Mouse (Mus musculus): Measurements from ENCODE around the gene Gm9376. TPM values are rescaled to one million over a fixed set of nuclear protein-coding genes. Genes with fewer than 3 reads are reported as not detected.

Gene Gm9376
- polyA plus RNA-seq, 1 experiment from 2014 or later, result not detected

DNA sequence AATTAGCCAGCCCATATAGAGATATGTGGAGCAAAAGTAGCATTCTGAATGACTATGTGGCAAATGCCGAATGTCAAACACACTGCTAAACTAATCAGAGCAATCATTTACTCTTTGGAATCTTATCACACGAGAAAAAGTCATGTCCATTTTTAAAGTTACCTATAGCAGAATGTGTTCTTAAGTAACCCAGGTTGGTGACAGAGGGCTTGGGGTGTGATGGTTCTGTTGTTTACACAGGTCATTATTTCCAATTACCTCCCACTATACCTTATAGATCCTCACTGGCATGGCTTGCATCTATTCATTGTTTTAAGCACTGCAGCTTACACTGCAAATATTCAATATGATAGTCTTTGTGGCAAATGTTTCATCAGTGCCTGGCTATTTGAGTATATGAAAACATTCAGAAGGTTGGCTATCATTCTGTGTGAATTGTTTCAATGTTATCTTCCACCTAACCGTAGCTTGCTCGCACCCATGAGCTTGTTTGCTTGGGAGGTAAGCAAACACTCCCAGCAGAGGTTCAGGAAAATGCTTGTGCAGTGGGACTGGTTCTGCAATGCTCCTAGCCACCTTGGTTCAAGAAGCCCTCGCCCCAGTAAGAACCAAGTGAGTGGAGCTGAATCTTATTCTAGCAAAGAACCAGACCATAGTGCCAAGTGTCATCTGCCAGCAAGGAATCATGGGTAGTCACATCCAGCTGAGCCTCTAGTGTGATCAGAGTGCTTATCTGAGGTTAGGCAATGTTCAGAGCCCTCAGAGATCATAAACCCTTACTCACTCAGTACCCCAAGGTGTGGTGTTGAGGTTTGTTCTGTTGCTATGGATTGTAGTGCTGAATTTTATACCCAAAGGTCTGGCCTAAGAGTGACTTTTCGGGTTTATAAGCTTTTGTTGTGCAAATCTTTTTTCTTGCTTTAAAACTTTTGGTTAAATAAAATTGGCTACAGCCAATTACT, 6.1 kb downstream of the Gm9376 start:
- H3K27me3 ChIP-seq (ENCODE audit: control insufficient read depth, insufficient read depth, low read length), result 0 out of 2 replicates have a peak, but pooled peaks cover 2% of the 10 kb centered on the region
- no peak overlapping the region for H3K9ac ChIP-seq (ENCODE audit: low read length)
- H3K36me3 ChIP-seq (ENCODE audit: control insufficient read depth, insufficient read depth), result no peaks in the 10 kb centered on the region
- WGBS, result 74% methylated on average over 6 of the region's 6 CpGs
- ATAC-seq (replicated peaks; ENCODE audit: extremely low read depth, insufficient read depth, low FRiP score), result no peak
- H3K4me3 ChIP-seq (ENCODE audit: low read length), result no peak overlapping the region
- no peak overlapping the region for H3K27ac ChIP-seq (ENCODE audit: low read length)
- no peaks in the 10 kb centered on the region for H3K9me3 ChIP-seq (replicated peaks; ENCODE audit: control insufficient read depth, low read length)
- H3K4me1 ChIP-seq (ENCODE audit: control insufficient read depth, insufficient read depth, low read length), result no peaks in the 10 kb centered on the region
- no peak overlapping the region for H3K4me2 ChIP-seq (ENCODE audit: low read depth, low read length)

DNA sequence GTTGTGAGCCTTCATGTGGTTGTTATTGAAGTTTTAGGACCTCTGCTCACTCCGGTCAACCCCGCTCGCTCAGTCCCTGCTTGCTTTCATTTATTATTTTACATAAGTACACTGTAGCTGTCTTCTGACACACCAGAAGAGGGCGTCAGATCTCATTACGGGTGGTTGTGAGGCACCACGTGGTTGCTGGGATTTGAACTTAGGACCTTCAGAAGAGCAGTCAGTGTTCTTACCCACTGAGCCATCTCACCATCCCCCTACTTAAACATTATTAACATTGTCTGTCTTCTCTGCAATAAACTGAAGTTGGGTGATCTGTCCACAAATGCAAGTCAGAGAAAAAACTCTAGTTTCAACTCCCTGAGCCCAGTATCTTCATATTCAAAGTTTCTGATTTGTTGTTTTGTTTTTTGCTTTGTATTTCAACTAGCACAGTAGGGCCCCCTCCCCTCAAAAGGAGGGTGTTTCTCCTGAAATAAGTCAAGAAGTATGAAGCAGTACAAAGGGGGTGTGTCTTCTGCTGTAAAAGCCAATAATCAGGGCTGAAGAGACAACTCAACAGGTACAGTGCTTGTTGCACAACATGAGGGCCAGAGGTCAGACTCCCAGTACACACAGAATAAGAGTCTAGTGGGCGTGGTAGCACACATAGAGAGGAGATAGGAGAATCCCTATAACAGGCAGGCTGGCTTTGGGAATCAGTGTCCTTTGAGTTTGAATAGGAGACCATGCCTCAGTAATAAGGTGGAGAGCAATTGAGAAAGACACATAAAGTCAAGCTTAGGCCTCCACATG, 11.1 kb downstream of the Gm9376 start:
- Histone ChIP-seq H3K9ac (ENCODE audit: low read length) (no peak overlapping the region), H3K4me3 (ENCODE audit: low read length) (no peak overlapping the region), H3K27me3 (ENCODE audit: control insufficient read depth, insufficient read depth, low read length) (0 out of 2 replicates have a peak, but pooled peaks cover 2% of the 10 kb centered on the region), H3K27ac (ENCODE audit: low read length) (no peak overlapping the region), H3K9me3 (replicated peaks; ENCODE audit: control insufficient read depth, low read length) (peaks cover 11% of the 10 kb centered on the region), H3K4me2 (ENCODE audit: low read depth, low read length) (no peak overlapping the region), H3K36me3 (ENCODE audit: control insufficient read depth, insufficient read depth) (no peaks in the 10 kb centered on the region), H3K4me1 (ENCODE audit: control insufficient read depth, insufficient read depth, low read length) (no peaks in the 10 kb centered on the region)
- WGBS, result 77% methylated on average over 7 of the region's 7 CpGs
- ATAC-seq (replicated peaks; ENCODE audit: extremely low read depth, insufficient read depth, low FRiP score), result no peak

DNA sequence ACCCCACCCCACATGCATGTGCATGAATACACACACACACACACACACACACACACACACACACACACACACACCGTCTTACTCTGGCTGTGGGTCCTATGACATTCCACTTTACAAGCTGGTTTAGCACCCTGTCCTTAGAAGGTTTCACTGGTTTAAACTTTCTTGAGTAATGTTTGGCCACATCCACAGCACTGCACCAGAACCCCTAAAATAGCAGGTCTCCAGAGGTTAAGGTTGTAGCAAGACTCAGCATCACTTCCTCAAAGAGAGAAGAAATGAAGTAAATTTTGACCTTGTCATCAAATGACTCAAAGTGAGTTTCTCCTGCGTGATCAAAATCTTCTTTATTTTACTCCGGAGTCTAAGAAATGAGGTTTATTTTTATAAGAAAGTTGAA, 15.5 kb downstream of the Gm9376 start:
- Histone ChIP-seq H3K4me1 (ENCODE audit: control insufficient read depth, insufficient read depth, low read length) (no peaks in the 10 kb centered on the region), H3K4me3 (ENCODE audit: low read length) (no peak overlapping the region), H3K9ac (ENCODE audit: low read length) (no peak overlapping the region), H3K9me3 (replicated peaks; ENCODE audit: control insufficient read depth, low read length) (peaks cover 11% of the 10 kb centered on the region), H3K4me2 (ENCODE audit: low read depth, low read length) (no peak overlapping the region), H3K36me3 (ENCODE audit: control insufficient read depth, insufficient read depth) (no peaks in the 10 kb centered on the region), H3K27ac (ENCODE audit: low read length) (no peak overlapping the region), H3K27me3 (ENCODE audit: control insufficient read depth, insufficient read depth, low read length) (no peaks in the 10 kb centered on the region)
- 88% methylated on average over 3 of the region's 3 CpGs for WGBS
- no peak for ATAC-seq (replicated peaks; ENCODE audit: extremely low read depth, insufficient read depth, low FRiP score)

DNA sequence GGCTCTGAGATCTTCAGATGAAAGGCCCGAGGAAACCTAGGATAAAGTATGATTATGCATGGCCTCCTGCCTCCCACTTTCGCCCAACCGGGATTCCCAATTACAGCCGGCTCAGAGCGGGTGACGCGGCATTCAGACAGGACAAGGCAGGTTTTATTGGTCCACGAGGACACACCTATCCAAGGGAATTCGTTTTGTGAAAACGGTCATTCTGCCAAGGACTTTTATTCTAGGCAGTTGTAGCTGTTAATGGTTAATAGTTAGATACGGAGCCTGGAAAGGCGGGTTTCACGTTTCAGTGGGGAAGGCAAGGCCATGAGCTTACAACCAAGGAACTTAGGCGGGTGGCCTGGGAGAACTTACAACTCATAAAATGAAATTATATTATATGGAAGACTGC, 16.2 kb downstream of the Gm9376 start:
- Histone ChIP-seq H3K4me1 (ENCODE audit: control insufficient read depth, insufficient read depth, low read length) (no peaks in the 10 kb centered on the region), H3K4me3 (ENCODE audit: low read length) (no peak overlapping the region), H3K36me3 (ENCODE audit: control insufficient read depth, insufficient read depth) (no peaks in the 10 kb centered on the region), H3K27me3 (ENCODE audit: control insufficient read depth, insufficient read depth, low read length) (no peaks in the 10 kb centered on the region), H3K27ac (ENCODE audit: low read length) (no peak overlapping the region), H3K4me2 (ENCODE audit: low read depth, low read length) (no peak overlapping the region), H3K9me3 (replicated peaks; ENCODE audit: control insufficient read depth, low read length) (peaks cover 11% of the 10 kb centered on the region), H3K9ac (ENCODE audit: low read length) (no peak overlapping the region)
- ATAC-seq (replicated peaks; ENCODE audit: extremely low read depth, insufficient read depth, low FRiP score), result no peak
- WGBS, result 71% methylated on average over 14 of the region's 14 CpGs

DNA sequence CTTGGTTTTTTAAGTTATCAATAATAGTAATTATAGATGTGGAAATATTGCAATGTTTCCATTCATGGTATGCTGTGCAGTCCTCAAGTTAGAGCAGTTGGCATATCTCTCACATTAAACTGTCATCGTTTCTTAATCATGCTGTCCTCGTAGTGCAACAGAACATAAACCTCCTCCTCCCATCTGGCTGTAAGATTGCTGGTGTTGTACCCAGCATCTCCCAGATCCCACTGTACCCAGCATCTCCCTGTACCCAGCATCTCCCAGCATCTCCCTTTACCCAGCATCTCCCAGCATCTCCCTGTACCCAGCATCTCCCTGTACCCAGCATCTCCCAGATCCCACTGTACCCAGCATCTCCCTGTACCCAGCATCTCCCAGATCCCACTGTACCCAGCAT, 19.3 kb downstream of the Gm9376 start:
- H3K9me3 ChIP-seq (replicated peaks; ENCODE audit: control insufficient read depth, low read length), result no peaks in the 10 kb centered on the region
- no peaks in the 10 kb centered on the region for H3K4me1 ChIP-seq (ENCODE audit: control insufficient read depth, insufficient read depth, low read length)
- H3K27ac ChIP-seq (ENCODE audit: low read length), result no peak overlapping the region
- H3K27me3 ChIP-seq (ENCODE audit: control insufficient read depth, insufficient read depth, low read length), result no peaks in the 10 kb centered on the region
- no peaks in the 10 kb centered on the region for H3K36me3 ChIP-seq (ENCODE audit: control insufficient read depth, insufficient read depth)
- no peak overlapping the region for H3K9ac ChIP-seq (ENCODE audit: low read length)
- no peak overlapping the region for H3K4me3 ChIP-seq (ENCODE audit: low read length)
- WGBS, result 88% methylated on average over 2 of the region's 2 CpGs
- ATAC-seq (replicated peaks; ENCODE audit: extremely low read depth, insufficient read depth, low FRiP score), result no peak
- no peak overlapping the region for H3K4me2 ChIP-seq (ENCODE audit: low read depth, low read length)

DNA sequence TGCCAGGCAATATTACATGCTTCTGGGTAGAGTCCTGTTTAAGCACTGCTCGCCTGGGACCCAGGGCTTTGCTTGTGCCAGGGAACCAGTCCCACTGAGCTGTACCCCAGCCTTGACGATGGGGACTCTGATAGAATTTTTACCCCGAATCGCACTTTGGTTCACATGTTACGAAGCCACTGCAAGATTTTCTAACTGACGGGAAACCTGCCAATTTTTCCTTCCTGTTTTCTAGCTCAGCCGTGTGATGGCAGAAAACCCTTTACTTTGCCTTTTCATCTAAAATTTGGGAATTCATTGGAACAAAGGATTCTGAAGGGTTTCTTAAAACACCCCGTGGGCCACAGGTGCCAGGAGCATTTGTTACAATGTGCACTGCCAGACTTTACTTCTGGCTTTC, 22.4 kb downstream of the Gm9376 start:
- H3K4me1 ChIP-seq (ENCODE audit: control insufficient read depth, insufficient read depth, low read length), result no peaks in the 10 kb centered on the region
- no peak overlapping the region for H3K4me2 ChIP-seq (ENCODE audit: low read depth, low read length)
- no peaks in the 10 kb centered on the region for H3K9me3 ChIP-seq (replicated peaks; ENCODE audit: control insufficient read depth, low read length)
- H3K9ac ChIP-seq (ENCODE audit: low read length), result no peak overlapping the region
- H3K36me3 ChIP-seq (ENCODE audit: control insufficient read depth, insufficient read depth), result no peaks in the 10 kb centered on the region
- no peak overlapping the region for H3K4me3 ChIP-seq (ENCODE audit: low read length)
- 70% methylated on average over 8 of the region's 8 CpGs for WGBS
- no peak overlapping the region for H3K27ac ChIP-seq (ENCODE audit: low read length)
- H3K27me3 ChIP-seq (ENCODE audit: control insufficient read depth, insufficient read depth, low read length), result no peaks in the 10 kb centered on the region
- ATAC-seq (replicated peaks; ENCODE audit: extremely low read depth, insufficient read depth, low FRiP score), result no peak

DNA sequence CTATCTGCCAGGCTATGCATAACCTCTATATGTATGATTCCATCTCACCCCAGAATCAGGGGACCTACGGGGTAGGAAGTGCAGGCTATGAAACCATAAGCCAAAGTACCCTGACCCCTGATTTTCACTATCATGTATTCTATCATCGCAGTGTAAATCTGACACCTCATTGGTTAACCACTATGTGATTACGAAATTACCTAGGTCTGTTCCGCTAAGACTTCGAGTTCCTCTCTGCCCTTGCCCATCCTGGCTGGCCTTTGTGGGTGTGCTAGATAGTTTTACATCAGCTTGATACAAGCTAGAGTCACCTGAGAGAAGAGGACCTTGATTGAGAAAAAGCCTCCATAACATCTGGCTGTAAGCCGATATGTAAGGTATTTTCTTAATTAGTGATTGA, 23.2 kb downstream of the Gm9376 start:
- ATAC-seq (replicated peaks; ENCODE audit: extremely low read depth, insufficient read depth, low FRiP score), result no peak
- WGBS, result 89% methylated on average over 6 of the region's 6 CpGs

DNA sequence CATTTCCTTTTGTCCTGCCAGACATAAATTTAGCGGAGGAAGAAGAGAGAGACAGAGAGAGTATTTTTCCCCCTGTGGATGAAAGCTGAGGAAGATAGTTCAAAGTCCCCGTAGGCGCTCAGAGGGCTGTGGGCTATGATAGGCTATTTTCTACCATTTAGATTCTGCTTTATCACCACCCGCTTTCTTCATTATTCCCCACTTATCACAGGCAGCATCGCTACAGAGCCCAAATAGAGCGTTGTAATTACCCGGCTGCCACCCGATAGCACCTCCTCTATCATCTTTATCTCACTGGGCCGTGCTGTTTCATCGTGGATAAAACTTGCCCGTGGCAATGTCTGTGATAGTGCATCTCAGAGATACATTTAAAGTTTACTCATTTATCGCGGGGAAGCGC, 35.8 kb downstream of the Gm9376 start:
- Histone ChIP-seq H3K27ac (ENCODE audit: low read length) (no peak overlapping the region), H3K27me3 (ENCODE audit: control insufficient read depth, insufficient read depth, low read length) (no peaks in the 10 kb centered on the region), H3K4me3 (ENCODE audit: low read length) (no peak overlapping the region), H3K36me3 (ENCODE audit: control insufficient read depth, insufficient read depth) (no peaks in the 10 kb centered on the region), H3K4me2 (ENCODE audit: low read depth, low read length) (no peak overlapping the region), H3K9ac (ENCODE audit: low read length) (no peak overlapping the region), H3K4me1 (ENCODE audit: control insufficient read depth, insufficient read depth, low read length) (peaks cover 6% of the 10 kb centered on the region), H3K9me3 (replicated peaks; ENCODE audit: control insufficient read depth, low read length) (no peaks in the 10 kb centered on the region)
- ATAC-seq (replicated peaks; ENCODE audit: extremely low read depth, insufficient read depth, low FRiP score), result no peak
- 68% methylated on average over 14 of the region's 14 CpGs for WGBS

More for the DNA sequence above, 23.2 kb downstream of the Gm9376 start:
- H3K9ac ChIP-seq (ENCODE audit: low read length), result no peak overlapping the region
- H3K4me3 ChIP-seq (ENCODE audit: low read length), result no peak overlapping the region
- H3K4me2 ChIP-seq (ENCODE audit: low read depth, low read length), result no peak overlapping the region
- no peaks in the 10 kb centered on the region for H3K36me3 ChIP-seq (ENCODE audit: control insufficient read depth, insufficient read depth)
- no peaks in the 10 kb centered on the region for H3K4me1 ChIP-seq (ENCODE audit: control insufficient read depth, insufficient read depth, low read length)
- H3K27ac ChIP-seq (ENCODE audit: low read length), result no peak overlapping the region
- no peaks in the 10 kb centered on the region for H3K9me3 ChIP-seq (replicated peaks; ENCODE audit: control insufficient read depth, low read length)
- no peaks in the 10 kb centered on the region for H3K27me3 ChIP-seq (ENCODE audit: control insufficient read depth, insufficient read depth, low read length)

DNA sequence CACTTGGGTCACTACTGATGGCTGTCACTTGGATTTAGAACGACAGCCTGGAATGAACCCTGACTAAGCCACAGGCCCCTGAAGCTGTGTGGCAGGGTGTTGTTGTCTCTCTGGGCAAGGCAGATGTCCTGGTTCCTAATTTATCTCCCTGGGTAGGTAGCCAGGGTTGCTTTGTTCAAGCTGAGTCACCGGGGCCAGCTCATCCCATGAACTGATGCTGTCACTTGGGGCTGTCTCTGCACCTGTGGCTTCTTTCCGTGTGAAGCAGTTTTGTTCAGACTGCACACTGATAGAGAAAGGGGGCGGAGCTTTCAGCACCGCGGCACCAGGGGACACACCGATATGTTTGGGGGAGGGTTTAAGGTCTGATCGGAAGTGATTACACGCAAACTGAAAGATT, 37.8 kb downstream of the Gm9376 start:
- no peaks in the 10 kb centered on the region for H3K27me3 ChIP-seq (ENCODE audit: control insufficient read depth, insufficient read depth, low read length)
- peaks cover 6% of the 10 kb centered on the region for H3K4me1 ChIP-seq (ENCODE audit: control insufficient read depth, insufficient read depth, low read length)
- H3K9me3 ChIP-seq (replicated peaks; ENCODE audit: control insufficient read depth, low read length), result no peaks in the 10 kb centered on the region
- no peak overlapping the region for H3K27ac ChIP-seq (ENCODE audit: low read length)
- ATAC-seq (replicated peaks; ENCODE audit: extremely low read depth, insufficient read depth, low FRiP score), result no peak
- no peak overlapping the region for H3K9ac ChIP-seq (ENCODE audit: low read length)
- H3K4me2 ChIP-seq (ENCODE audit: low read depth, low read length), result no peak overlapping the region
- no peak overlapping the region for H3K4me3 ChIP-seq (ENCODE audit: low read length)
- H3K36me3 ChIP-seq (ENCODE audit: control insufficient read depth, insufficient read depth), result no peaks in the 10 kb centered on the region
- WGBS, result 69% methylated on average over 9 of the region's 9 CpGs

All from heart, embryonic 16.5 days (tissue).